Mouse (Mus musculus): ENCODE data around the gene Bach2. TPM values are rescaled to one million over a fixed set of nuclear protein-coding genes. Genes with fewer than 3 reads are reported as not detected.

The Bach2 gene
- total and polyA plus RNA-seq, 2 experiments from 2014 or later, result 16.0 to 19.0 TPM

- no peaks in the 10 kb centered on the region for H3K9me3 ChIP-seq (ENCODE audit: low read length)
- H3K36me3 ChIP-seq (ENCODE audit: insufficient read depth), result no peaks in the 10 kb centered on the region
- no peak overlapping the region for H3K4me3 ChIP-seq (ENCODE audit: low read depth, low read length)
- H3K27ac ChIP-seq (ENCODE audit: low read depth, low read length), result no peak overlapping the region
- H3K27me3 ChIP-seq (ENCODE audit: insufficient read depth, low read length), result no peaks in the 10 kb centered on the region
- no peak overlapping the region for H3K9ac ChIP-seq
- ATAC-seq (no peak), DNase-seq (no peak)
- H3K4me1 ChIP-seq (ENCODE audit: insufficient read depth), result peaks cover 2% of the 10 kb centered on the region; the same call in 1 of the 2 replicates
- H3K4me2 ChIP-seq (ENCODE audit: low read depth), result no peak overlapping the region
- 94% methylated on average over 12 of the region's 12 CpGs for WGBS
- TF ChIP-seq CTCF (IDR thresholded peaks at IDR 0.05; ENCODE audit: low read depth), result no peak
These were observed 93.4 kb downstream of the Bach2 start for GRCm38 (mm10) chr4:32332028-32332427.

- no peak for TF ChIP-seq CTCF (IDR thresholded peaks at IDR 0.05; ENCODE audit: low read depth)
- no peaks in the 10 kb centered on the region; the same call in 1 of the 2 replicates for H3K4me1 ChIP-seq (ENCODE audit: insufficient read depth)
- ATAC-seq (no peak), DNase-seq (no peak)
- no peak overlapping the region for H3K4me3 ChIP-seq (ENCODE audit: low read depth, low read length)
- H3K27me3 ChIP-seq (ENCODE audit: insufficient read depth, low read length), result no peaks in the 10 kb centered on the region
- WGBS, result 92% methylated on average over 1 of the region's 1 CpGs
- H3K4me2 ChIP-seq (ENCODE audit: low read depth), result no peak overlapping the region
- H3K9ac ChIP-seq, result no peak overlapping the region
- no peaks in the 10 kb centered on the region for H3K36me3 ChIP-seq (ENCODE audit: insufficient read depth)
- no peaks in the 10 kb centered on the region for H3K9me3 ChIP-seq (ENCODE audit: low read length)
- H3K27ac ChIP-seq (ENCODE audit: low read depth, low read length), result no peak overlapping the region
These were observed 95.5 kb downstream of the Bach2 start for GRCm38 (mm10) chr4:32334131-32334530.

GRCm38 (mm10) chr4:32334765-32335164 is 96.2 kb downstream of the Bach2 start:
- H3K27ac ChIP-seq (ENCODE audit: low read depth, low read length), result no peak overlapping the region

GRCm38 (mm10) chr4:32335659-32336058 is 97.1 kb downstream of the Bach2 start:
- ATAC-seq (no peak), DNase-seq (no peak)
- no peak overlapping the region for H3K27ac ChIP-seq (ENCODE audit: low read depth, low read length)
- no peaks in the 10 kb centered on the region for H3K36me3 ChIP-seq (ENCODE audit: insufficient read depth)
- no peaks in the 10 kb centered on the region for H3K9me3 ChIP-seq (ENCODE audit: low read length)
- H3K4me3 ChIP-seq (ENCODE audit: low read depth, low read length), result no peak overlapping the region
- H3K4me2 ChIP-seq (ENCODE audit: low read depth), result no peak overlapping the region
- WGBS, result 85% methylated on average over 12 of the region's 12 CpGs
- TF ChIP-seq CTCF (IDR thresholded peaks at IDR 0.05; ENCODE audit: low read depth), result no peak
- no peaks in the 10 kb centered on the region for H3K27me3 ChIP-seq (ENCODE audit: insufficient read depth, low read length)
- no peak overlapping the region for H3K9ac ChIP-seq
- no peaks in the 10 kb centered on the region; the same call in 1 of the 2 replicates for H3K4me1 ChIP-seq (ENCODE audit: insufficient read depth)

More at GRCm38 (mm10) chr4:32334765-32335164, 96.2 kb downstream of the Bach2 start:
- Histone ChIP-seq H3K27me3 (ENCODE audit: insufficient read depth, low read length) (no peaks in the 10 kb centered on the region), H3K36me3 (ENCODE audit: insufficient read depth) (no peaks in the 10 kb centered on the region), H3K9me3 (ENCODE audit: low read length) (no peaks in the 10 kb centered on the region), H3K4me2 (ENCODE audit: low read depth) (no peak overlapping the region), H3K4me1 (ENCODE audit: insufficient read depth) (no peaks in the 10 kb centered on the region; the same call in 1 of the 2 replicates), H3K9ac (no peak overlapping the region), H3K4me3 (ENCODE audit: low read depth, low read length) (no peak overlapping the region)
- TF ChIP-seq CTCF (IDR thresholded peaks at IDR 0.05; ENCODE audit: low read depth), result no peak
- 90% methylated on average over 5 of the region's 5 CpGs for WGBS
- ATAC-seq (no peak), DNase-seq (no peak)

GRCm38 (mm10) chr4:32336642-32337041 is 98.0 kb downstream of the Bach2 start:
- no peak for ATAC-seq
- no peak overlapping the region for H3K4me2 ChIP-seq (ENCODE audit: low read depth)
- no peaks in the 10 kb centered on the region; the same call in 1 of the 2 replicates for H3K4me1 ChIP-seq (ENCODE audit: insufficient read depth)
- no peaks in the 10 kb centered on the region for H3K27me3 ChIP-seq (ENCODE audit: insufficient read depth, low read length)
- H3K9ac ChIP-seq, result no peak overlapping the region
- H3K9me3 ChIP-seq (ENCODE audit: low read length), result no peaks in the 10 kb centered on the region
- TF ChIP-seq CTCF (IDR thresholded peaks at IDR 0.05; ENCODE audit: low read depth), result no peak
- WGBS, result 65% methylated on average over 4 of the region's 4 CpGs
- no peak overlapping the region for H3K4me3 ChIP-seq (ENCODE audit: low read depth, low read length)
- no peak for DNase-seq
- H3K27ac ChIP-seq (ENCODE audit: low read depth, low read length), result no peak overlapping the region
- no peaks in the 10 kb centered on the region for H3K36me3 ChIP-seq (ENCODE audit: insufficient read depth)

- Histone ChIP-seq H3K36me3 (ENCODE audit: insufficient read depth) (no peaks in the 10 kb centered on the region), H3K9me3 (ENCODE audit: low read length) (no peaks in the 10 kb centered on the region), H3K9ac (no peak overlapping the region), H3K4me2 (ENCODE audit: low read depth) (no peak overlapping the region), H3K27me3 (ENCODE audit: insufficient read depth, low read length) (no peaks in the 10 kb centered on the region), H3K4me3 (ENCODE audit: low read depth, low read length) (no peak overlapping the region), H3K4me1 (ENCODE audit: insufficient read depth) (no peaks in the 10 kb centered on the region; the same call in 1 of the 2 replicates), H3K27ac (ENCODE audit: low read depth, low read length) (no peak overlapping the region)
- ATAC-seq, result no peak
- no peak for DNase-seq
- TF ChIP-seq CTCF (IDR thresholded peaks at IDR 0.05; ENCODE audit: low read depth), result no peak
- 17% methylated on average over 11 of the region's 11 CpGs for WGBS
These were observed 99.0 kb downstream of the Bach2 start for GRCm38 (mm10) chr4:32337638-32338037.

GRCm38 (mm10) chr4:32338451-32338850 is 99.8 kb downstream of the Bach2 start:
- H3K9me3 ChIP-seq (ENCODE audit: low read length), result no peaks in the 10 kb centered on the region
- no peaks in the 10 kb centered on the region for H3K27me3 ChIP-seq (ENCODE audit: insufficient read depth, low read length)
- H3K4me1 ChIP-seq (ENCODE audit: insufficient read depth), result peaks cover 5% of the 10 kb centered on the region; the same call in 1 of the 2 replicates
- no peak overlapping the region for H3K9ac ChIP-seq
- 67% methylated on average over 10 of the region's 10 CpGs for WGBS
- H3K4me2 ChIP-seq (ENCODE audit: low read depth), result no peak overlapping the region
- no peak for TF ChIP-seq CTCF (IDR thresholded peaks at IDR 0.05; ENCODE audit: low read depth)
- no peaks in the 10 kb centered on the region for H3K36me3 ChIP-seq (ENCODE audit: insufficient read depth)
- no peak for DNase-seq
- no peak overlapping the region for H3K27ac ChIP-seq (ENCODE audit: low read depth, low read length)
- ATAC-seq, result peak; percentile 16; the same call in 1 of the 2 replicates
- H3K4me3 ChIP-seq (ENCODE audit: low read depth, low read length), result no peak overlapping the region
